10 mouse cellular contexts compared by ENCODE assay signal in the genomic region with DNA sequence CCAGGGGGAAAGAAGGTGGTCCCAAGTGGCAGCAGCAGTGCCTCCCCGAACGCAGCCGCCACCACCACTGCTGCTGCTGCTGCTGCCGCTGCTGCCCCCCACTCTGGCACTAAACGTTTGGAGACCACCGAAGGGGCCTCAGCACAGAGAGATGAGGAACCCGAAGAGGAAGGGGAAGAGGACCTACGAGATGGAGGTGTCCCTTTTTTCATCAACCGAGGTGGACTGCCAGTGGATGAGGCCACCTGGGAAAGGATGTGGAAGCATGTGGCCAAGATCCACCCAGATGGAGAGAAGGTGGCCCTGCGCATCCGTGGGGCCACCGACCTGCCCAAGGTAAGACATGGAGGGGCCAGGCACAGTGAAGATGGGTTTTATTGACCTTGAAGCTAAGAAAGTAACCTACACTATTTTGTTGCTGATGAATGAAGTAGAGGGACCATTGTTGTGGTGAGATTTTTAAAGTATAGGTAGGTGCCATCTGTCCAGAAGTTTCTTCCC. TPM values are rescaled to one million over a fixed set of nuclear protein-coding genes. Genes with fewer than 3 reads are reported as not detected.
DNase-seq lines count a peak whose midpoint lies in the region; ATAC-seq and TF ChIP-seq lines count a peak whose summit lies in the region.
"Had no signal": no experiment of that assay in that cellular context is flagged by ENCODE, and none has a peak within 500 bp of the region (broad histone marks: within the 10 kb centered on the region; RNA-seq: fewer than 3 reads in every experiment).

No protein-coding gene starts in this region.

- no peak for TF ChIP-seq POLR2A in cerebellum, adult 2 months (IDR thresholded peaks at IDR 0.05; ENCODE audit: borderline replicate concordance, insufficient read depth, low read length)

- H3K36me3 ChIP-seq in megakaryocyte, embryonic 14.5 days (replicated peaks; ENCODE audit: low read length): peaks cover 30% of the 10 kb centered on the region
- H3K36me3 ChIP-seq in liver, embryonic 14.5 days (replicated peaks; ENCODE audit: control insufficient read depth, insufficient read depth, low read depth): no peaks in the 10 kb centered on the region

- no peak for ATAC-seq in megakaryocyte, adult 5-6 weeks (ENCODE audit: poor library complexity, severe bottlenecking)
- ATAC-seq in liver, embryonic 14.5 days (ENCODE audit: insufficient read depth): no peak
- no peak for ATAC-seq in frontal cortex, adult (ENCODE audit: low TSS enrichment)

- peak overlapping the region; percentile 87 for H3K27ac ChIP-seq in cerebellum, adult 2 months (ENCODE audit: insufficient read depth, low read length)
- H3K27ac ChIP-seq in liver, embryonic 14.5 days: no peak overlapping the region

- peak overlapping the region; percentile 53 for H3K4me2 ChIP-seq in liver, embryonic 14.5 days (ENCODE audit: low read depth)

- no peak for TF ChIP-seq EP300 in liver, embryonic 14.5 days (IDR thresholded peaks at IDR 0.05; ENCODE audit: low read depth)

- DNase-seq in cerebellum, adult 2 months: peak; percentile 39 to 58
- DNase-seq in cerebellum, postnatal 4 days (ENCODE audit: low spot score in 2 of 2): no peak
- DNase-seq in liver, embryonic 14.5 days (ENCODE audit: low read depth in 3 of 3, low spot score in 3 of 3): no peak
- no peak for DNase-seq in natural killer cell, adult 2 months (ENCODE audit: low spot score in 2 of 2)
- no peak for DNase-seq in right cerebral cortex, postnatal 36 days (ENCODE audit: low spot score in 2 of 2)
- DNase-seq: adrenal gland, adult 2 months had no signal

- peak overlapping the region; percentile 81 for H3K4me3 ChIP-seq in cerebellum, adult 2 months (replicated peaks; ENCODE audit: insufficient read depth, low read depth, low read length)
- peak overlapping the region; percentile 96 for H3K4me3 ChIP-seq in megakaryocyte, embryonic 14.5 days (replicated peaks)
- peak overlapping the region in 1 of 2 experiments; percentile 0; a peak in 2 of 4 replicates for H3K4me3 ChIP-seq in liver, embryonic 14.5 days (ENCODE audit: insufficient read depth in 1 of 2, low read depth in 2 of 2, low read length in 2 of 2)

- H3K9me3 ChIP-seq in megakaryocyte, embryonic 14.5 days: no peaks in the 10 kb centered on the region
- H3K9me3 ChIP-seq in liver, embryonic 14.5 days (ENCODE audit: control insufficient read depth, low read length): no peaks in the 10 kb centered on the region

- no peak for TF ChIP-seq CTCF in cerebellum, adult 2 months (IDR thresholded peaks at IDR 0.05; ENCODE audit: borderline replicate concordance, insufficient read depth, low read depth, low read length)
- TF ChIP-seq CTCF in liver, embryonic 14.5 days (IDR thresholded peaks at IDR 0.05; ENCODE audit: low read depth): no peak

- no peaks in the 10 kb centered on the region for H3K27me3 ChIP-seq in cerebellum, adult 2 months (ENCODE audit: control insufficient read depth, insufficient read depth, low read length)
- H3K27me3 ChIP-seq in megakaryocyte, embryonic 14.5 days (replicated peaks): no peaks in the 10 kb centered on the region
- H3K27me3 ChIP-seq in liver, embryonic 14.5 days (ENCODE audit: control insufficient read depth, insufficient read depth, low read length): peaks cover 22% of the 10 kb centered on the region

- 1% methylated on average over 12 of the region's 12 CpGs for WGBS in cerebellum, adult 2 months
- 14% methylated on average over 12 of the region's 12 CpGs for WGBS in liver, embryonic 14.5 days (ENCODE audit: insufficient replicate concordance)

- H3K9ac ChIP-seq in liver, embryonic 14.5 days (replicated peaks): no peak overlapping the region

- H3K4me1 ChIP-seq in cerebellum, adult 2 months (ENCODE audit: control insufficient read depth, insufficient read depth, low read length): peaks cover 28% of the 10 kb centered on the region
- peaks cover 70% of the 10 kb centered on the region for H3K4me1 ChIP-seq in megakaryocyte, embryonic 14.5 days
- H3K4me1 ChIP-seq in liver, embryonic 14.5 days (replicated peaks; ENCODE audit: control insufficient read depth in 2 of 2, insufficient read depth in 2 of 2, low read length in 1 of 2): no peaks in the 10 kb centered on the region; a peak in 1 of 4 replicates

RNA-seq across cellular contexts. Expression of gene Vash1, which starts 1.5 kb away (rescaled TPM):
- polyA plus RNA-seq in cerebellum, adult 2 months (2012; rRNA removed): 23.1 and 24.6 TPM in 2 replicates
- 52.4 and 71.7 TPM in 2 replicates for polyA plus RNA-seq in megakaryocyte, embryonic 14.5 days (2012; ENCODE audit: insufficient read depth, low replicate concordance)
- not detected in 2 replicates for total RNA-seq in megakaryocyte, adult 5-6 weeks (2015)
- 0.16 TPM in 1 of 2 replicates, not detected in the other for total RNA-seq in megakaryocyte, adult 5-6 weeks (2017)
- polyA plus RNA-seq in liver, embryonic 14.5 days (2012; rRNA removed): 0.58 and 0.65 TPM in 2 replicates
- 0.56 and 0.61 TPM in 2 replicates for polyA plus RNA-seq in liver, embryonic 14.5 days (2014; fragmentation: Nextera tagmentation; extraction: Ambion mirVana)

RNA-seq across cellular contexts. Expression of gene Angel1, which starts 46.2 kb away (rescaled TPM):
- polyA plus RNA-seq in cerebellum, adult 2 months (2012; rRNA removed): 23.6 and 23.9 TPM in 2 replicates
- polyA plus RNA-seq in megakaryocyte, embryonic 14.5 days (2012; ENCODE audit: insufficient read depth, low replicate concordance): 1.2 and 3.2 TPM in 2 replicates
- 0.22 and 1.1 TPM in 2 replicates for total RNA-seq in megakaryocyte, adult 5-6 weeks (2015)
- total RNA-seq in megakaryocyte, adult 5-6 weeks (2017): 0.37 and 0.66 TPM in 2 replicates
- 0.56 and 0.60 TPM in 2 replicates for polyA plus RNA-seq in liver, embryonic 14.5 days (2012; rRNA removed)
- 0.68 and 1.1 TPM in 2 replicates for polyA plus RNA-seq in liver, embryonic 14.5 days (2014; fragmentation: Nextera tagmentation; extraction: Ambion mirVana)

RNA-seq across cellular contexts. Expression of gene Lrrc74a, which starts 54.1 kb away (rescaled TPM):
- not detected in 2 replicates for polyA plus RNA-seq in cerebellum, adult 2 months (2012; rRNA removed)
- not detected in 2 replicates for polyA plus RNA-seq in megakaryocyte, embryonic 14.5 days (2012; ENCODE audit: insufficient read depth, low replicate concordance)
- not detected in 2 replicates for total RNA-seq in megakaryocyte, adult 5-6 weeks (2015)
- total RNA-seq in megakaryocyte, adult 5-6 weeks (2017): not detected in 2 replicates
- not detected in 2 replicates for polyA plus RNA-seq in liver, embryonic 14.5 days (2012; rRNA removed)
- not detected in 2 replicates for polyA plus RNA-seq in liver, embryonic 14.5 days (2014; fragmentation: Nextera tagmentation; extraction: Ambion mirVana)
- total RNA-seq: adrenal gland, adult 2 months; gastrocnemius, adult 8-10 months had no signal
- polyA plus RNA-seq: adrenal gland, adult 2 months had no signal

Comparison
In these comparisons a context has a peak if more than half of its experiments do, and no peak if none do; other contexts are left out.
1. DNase-seq: peak in cerebellum, adult 2 months (2 of 2); none in cerebellum, postnatal 4 days (0 of 2), liver, embryonic 14.5 days (0 of 3), natural killer cell, adult 2 months (0 of 2) and right cerebral cortex, postnatal 36 days (0 of 2).
2. RNA of gene Vash1, which starts 1.5 kb away (polyA plus RNA-seq): 52.4 to 71.7 TPM in megakaryocyte, embryonic 14.5 days and 23.1 to 24.6 TPM in cerebellum, adult 2 months; 0.56 to 0.65 TPM in liver, embryonic 14.5 days; every median in the first group is over 10 times any median in the second.